Mouse (Mus musculus) spleen, adult 12 weeks (tissue): ENCODE data around the gene Ftsj3.
"Not testable (repeated sequence)": the region's sequence is repeated elsewhere in the genome, so short reads cannot be mapped to it uniquely, and the experiment has no call there.

Experiments
- DNase-seq: peaks from one replicate; pipeline ENCODE4 v3.0.0; 2022; ENCODE audit warnings: low spot score

Gene Ftsj3

GRCm38 (mm10) chr11:106268326-106269059, 12.6 kb upstream of the Ftsj3 start:
- no peak for DNase-seq

DNA sequence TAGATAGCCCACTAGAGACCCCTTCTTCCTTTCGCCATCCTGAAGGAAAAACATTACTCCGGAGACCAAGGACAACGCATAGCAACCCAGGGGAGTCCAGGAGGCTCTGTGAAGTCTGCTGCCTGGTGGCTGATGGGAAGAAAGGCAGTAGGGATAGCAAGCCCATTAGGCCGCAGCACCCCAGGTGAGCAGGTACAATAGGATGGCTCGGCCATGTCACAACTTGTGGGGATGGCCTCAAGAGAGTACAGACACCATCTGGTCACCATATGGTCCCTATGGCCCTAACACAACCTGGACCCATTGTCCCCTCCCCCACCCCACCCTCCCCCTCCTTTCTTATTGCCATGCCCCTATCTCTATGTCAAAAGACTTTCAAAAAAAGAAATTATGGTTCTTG, 12.0 kb upstream of the Ftsj3 start:
- no peak for DNase-seq

DNA sequence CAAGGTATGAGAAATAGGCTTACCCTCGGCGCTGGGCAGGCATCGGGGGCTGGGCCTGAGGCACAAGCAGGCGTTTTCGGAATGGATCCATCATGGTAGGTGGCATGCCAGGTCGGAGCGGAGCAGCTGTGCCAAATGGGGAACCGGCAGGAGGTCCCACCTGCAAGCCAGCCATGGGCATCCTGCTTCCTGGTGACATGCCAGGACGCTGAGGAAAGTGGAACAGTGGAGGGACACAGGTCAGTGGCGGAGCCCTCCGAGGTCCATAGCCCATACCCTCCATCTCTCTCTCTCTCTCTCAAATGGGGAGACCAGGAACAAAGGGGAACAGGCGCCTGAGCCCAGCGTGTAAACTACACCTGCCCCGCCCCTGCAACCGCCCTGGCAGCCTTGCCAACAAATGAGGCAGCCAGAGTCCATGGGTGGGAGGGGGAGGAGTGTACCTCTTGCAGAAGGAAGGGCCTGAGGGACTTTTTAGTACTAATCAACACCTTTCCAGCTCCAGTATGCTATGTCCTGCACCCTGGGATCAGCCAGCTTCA, 11.5 kb upstream of the Ftsj3 start:
- DNase-seq: no peak

GRCm38 (mm10) chr11:106266431-106266830, 10.6 kb upstream of the Ftsj3 start:
- DNase-seq: no peak

DNA sequence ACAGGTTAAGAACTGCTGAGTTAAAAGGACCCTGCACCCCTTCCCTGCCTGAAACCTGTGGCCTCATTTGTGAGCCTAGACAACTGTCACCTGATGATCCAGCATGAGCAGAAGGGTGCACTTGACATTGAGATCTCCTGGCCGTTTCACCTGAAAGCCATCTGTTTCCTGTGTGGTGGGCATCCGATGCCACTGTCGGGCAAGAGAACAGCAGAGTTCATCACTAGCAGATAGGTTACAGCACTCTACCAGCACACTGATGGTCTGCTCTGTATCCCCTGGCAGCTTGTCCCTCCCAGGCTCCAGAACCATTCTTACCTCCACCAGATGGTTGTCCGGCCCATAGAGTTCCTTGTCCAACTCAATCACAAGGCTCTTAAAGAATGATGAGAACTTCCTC, 9.7 kb upstream of the Ftsj3 start:
- no peak for DNase-seq

GRCm38 (mm10) chr11:106264988-106265387, 9.1 kb upstream of the Ftsj3 start:
- DNase-seq: no peak

DNA sequence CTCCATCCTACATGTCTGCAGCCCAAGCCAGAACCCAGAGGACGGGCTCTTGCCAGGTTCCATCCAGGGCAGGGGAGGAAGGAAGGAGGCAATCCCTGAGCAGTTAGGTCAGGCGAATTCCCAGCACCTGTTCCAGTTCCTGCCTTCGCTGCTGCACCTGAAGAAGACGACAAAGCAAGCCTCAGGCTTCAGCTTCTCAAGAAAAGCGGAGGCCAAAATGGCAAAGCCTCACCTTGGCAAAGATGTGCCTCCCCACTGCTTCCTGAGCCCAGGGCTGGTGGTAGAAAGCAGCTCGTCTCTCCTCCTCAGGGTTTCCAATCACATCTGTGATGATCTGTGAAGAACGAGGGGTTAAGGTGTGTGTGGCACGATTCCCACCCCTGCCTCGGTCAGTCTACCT, 8.1 kb upstream of the Ftsj3 start:
- no peak for DNase-seq

DNA sequence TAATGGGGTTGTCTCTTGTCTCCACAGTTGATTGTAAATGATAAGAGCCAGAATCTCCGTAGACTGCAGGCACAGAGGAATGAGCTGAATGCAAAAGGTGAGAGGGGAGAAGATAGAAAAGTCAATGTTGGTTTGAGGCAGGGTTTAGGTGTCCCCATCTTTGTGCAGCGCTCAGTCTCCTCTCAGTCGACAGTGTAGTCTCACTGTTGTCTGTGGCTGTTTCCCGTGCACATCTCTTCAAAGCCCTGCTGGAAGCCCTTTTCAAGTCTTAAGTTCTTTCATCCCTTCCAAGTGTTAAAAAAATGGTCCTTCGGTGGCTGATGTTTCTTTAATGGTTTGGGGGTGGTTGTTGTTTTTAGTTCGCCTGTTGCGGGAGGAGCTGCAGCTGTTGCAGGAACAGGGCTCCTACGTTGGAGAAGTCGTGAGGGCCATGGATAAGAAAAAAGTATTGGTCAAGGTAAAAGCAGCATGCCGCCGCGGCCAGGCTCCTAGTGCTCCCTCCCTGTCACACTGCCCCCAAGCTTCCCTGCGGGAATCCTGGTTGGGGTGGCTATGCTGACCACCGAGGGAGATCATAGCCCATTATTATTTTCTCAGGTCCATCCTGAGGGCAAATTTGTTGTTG, 5.1 kb upstream of the Ftsj3 start:
- no peak for DNase-seq

DNA sequence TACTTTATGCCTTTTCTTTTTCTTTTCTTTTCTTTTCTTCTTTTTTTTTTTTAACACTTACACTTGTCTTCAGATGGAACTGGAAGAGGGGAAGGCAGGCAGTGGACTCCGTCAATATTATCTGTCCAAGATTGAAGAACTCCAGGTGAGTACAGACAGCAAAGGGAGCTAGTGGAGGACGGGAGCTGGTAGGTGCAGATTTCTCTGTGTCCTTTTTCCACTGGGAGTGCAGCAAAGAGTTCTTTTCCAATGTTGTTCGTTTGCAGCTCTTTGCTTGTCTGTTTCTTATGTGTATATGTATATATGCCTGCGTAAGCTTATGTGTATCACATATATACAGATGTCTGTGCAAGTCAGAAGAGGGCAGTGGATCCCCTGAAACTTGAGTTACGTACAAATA, 896 bp upstream of the Ftsj3 start:
- DNase-seq: no peak

DNA sequence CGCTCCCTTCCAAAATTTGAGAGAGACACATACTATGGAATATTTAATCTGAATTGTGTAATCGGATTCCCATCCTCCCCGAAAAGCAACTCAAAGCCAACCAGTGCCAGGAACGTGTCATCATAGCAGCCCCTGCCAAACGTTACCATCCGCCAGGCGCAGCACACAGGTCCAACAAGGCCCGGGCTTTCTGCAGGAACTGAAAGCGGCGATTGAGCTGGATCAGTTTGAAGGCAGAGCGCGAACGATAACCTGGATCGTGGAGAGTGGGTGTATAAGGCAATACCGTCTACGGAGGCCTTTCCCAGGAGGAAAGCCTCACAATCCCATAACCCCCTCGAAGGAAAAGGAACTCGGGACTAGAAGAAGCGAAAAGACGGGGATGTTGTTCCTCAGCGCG, 705 bp downstream of the Ftsj3 start:
- DNase-seq: no peak

- no peak for DNase-seq
Measured at GRCm38 (mm10) chr11:106254767-106255166, 1.1 kb downstream of the Ftsj3 start.

- DNase-seq: no peak
Measured at GRCm38 (mm10) chr11:106249326-106249725, 6.6 kb downstream of the Ftsj3 start.

GRCm38 (mm10) chr11:106246834-106247233, 9.0 kb downstream of the Ftsj3 start:
- DNase-seq: no peak

DNA sequence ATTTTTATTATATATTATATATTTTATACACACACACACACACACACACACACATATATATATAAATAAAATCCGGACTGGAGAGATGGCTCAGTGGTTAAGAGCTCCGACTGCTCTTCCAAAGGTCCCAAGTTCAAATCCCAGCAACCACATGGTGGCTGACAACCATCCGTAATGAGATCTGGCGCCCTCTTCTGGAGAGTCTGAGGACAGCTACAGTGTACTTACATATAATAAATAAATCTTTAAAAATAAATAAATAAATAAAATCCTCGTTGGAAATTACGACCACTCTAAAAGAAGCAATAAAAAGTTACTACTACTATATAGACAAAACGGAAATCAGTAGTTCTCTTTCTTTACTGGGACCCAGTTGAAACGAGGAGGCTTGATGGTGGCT, 21.9 kb downstream of the Ftsj3 start:
- DNase-seq: not testable (repeated sequence)

GRCm38 (mm10) chr11:106220603-106221002, 35.3 kb downstream of the Ftsj3 start:
- no peak for DNase-seq

GRCm38 (mm10) chr11:106216730-106217490, 39.0 kb downstream of the Ftsj3 start, which contains the start of gene Ddx42:
Gene Ddx42, plus strand, starts transcription at chr11:106216926.
- peak; percentile 84 for DNase-seq

DNA sequence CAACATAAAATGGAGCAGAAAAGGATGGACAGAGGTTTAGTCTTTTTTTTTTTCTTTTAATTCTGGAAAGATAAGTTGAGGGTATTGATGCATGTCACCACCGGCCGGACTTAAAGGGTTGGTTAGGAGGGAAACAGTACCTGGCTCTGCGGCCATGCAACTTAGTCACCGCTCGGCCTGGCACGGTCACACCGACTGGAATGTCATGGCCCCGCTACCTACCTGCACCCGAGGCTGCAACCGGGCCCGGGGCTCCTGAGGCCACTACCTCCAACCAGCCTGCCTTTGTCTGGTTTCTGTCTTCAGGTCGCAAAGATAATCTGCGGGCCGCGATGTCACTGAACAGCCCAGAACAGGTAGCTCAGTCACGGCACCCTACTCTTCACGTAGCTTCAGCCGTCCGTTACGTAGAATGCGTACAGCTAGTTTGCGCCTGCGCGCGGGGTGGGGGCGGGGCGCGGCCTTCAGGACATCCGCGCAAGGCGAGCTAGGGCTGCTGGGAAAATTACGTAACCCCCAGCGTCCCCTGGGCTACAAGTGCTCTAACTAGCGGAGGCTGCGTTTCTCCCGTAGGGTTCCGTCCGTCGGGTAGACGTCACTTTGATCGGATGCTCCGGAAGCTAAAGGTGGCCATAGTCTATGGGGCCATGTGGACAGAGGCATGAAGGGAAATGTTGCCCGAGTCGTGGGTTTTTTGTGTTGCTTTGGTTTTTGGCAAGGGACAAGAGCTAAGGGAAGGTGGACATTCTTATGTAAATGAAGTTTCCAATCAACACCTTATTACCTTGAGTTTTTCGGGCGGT, 39.8 kb downstream of the Ftsj3 start, which contains the start of gene Ccdc47:
Gene Ccdc47, minus strand, starts transcription at position 418 of the 803 bp plus-strand sequence.
- peak; percentile 88 for DNase-seq

GRCm38 (mm10) chr11:106215450-106215859, 40.4 kb downstream of the Ftsj3 start:
- no peak for DNase-seq

DNA sequence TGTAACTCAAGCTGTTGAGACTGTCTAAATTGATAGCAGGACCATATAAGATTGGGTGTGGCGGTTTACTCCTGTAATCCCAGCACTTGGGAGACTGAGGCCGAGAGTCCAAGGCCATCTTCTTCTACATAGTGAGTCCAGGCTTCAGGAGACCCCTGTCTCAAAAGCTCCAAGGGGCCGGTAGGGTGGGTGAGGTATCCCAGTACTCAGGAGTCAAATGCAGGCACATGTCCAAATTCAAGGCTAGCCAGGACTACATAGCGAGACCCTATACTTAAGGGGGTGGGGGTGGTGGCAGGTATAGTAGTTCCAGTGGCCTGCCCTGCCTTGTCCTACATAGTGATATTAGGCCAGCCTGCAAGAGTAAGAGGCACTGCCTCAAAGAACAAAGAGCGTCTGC, 41.0 kb downstream of the Ftsj3 start:
- no peak for DNase-seq

DNA sequence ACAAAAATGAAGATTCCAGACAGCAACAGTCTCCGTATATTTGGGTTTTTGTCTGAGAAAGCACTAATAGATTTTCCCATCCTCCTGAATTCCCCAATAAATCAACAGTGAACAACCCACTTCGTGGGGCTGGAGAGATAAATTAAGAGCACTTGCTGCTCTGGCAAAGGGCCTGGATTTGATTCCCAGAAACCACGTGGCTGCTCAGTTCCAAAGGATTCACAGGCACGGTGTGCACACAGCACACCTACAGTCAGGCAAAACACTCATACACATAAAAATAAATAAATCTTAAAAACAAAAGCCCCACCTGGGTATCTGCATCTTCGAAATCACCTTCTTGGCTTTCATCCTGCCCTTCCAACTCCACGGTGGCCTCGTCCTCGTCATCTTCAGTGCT, 43.1 kb downstream of the Ftsj3 start:
- no peak for DNase-seq

- no peak for DNase-seq
Measured at GRCm38 (mm10) chr11:106202123-106202465, 53.8 kb downstream of the Ftsj3 start, which contains the start of gene Strada. Gene Strada, minus strand, starts transcription at chr11:106202168.
